Mouse (Mus musculus) bone marrow macrophage, adult 2 months (primary cell): ENCODE results near the gene Ticrr.

Experiments
- CTCF ChIP-seq: IDR thresholded peaks from 2 replicates; pipeline ENCODE4 v1.5.1; 2012; ENCODE audit warnings: low read depth, mild to moderate bottlenecking, low read length, moderate library complexity
- POLR2A ChIP-seq: IDR thresholded peaks from 2 replicates; pipeline ENCODE4 v1.6.1; 2012; ENCODE audit warnings: mild to moderate bottlenecking, low read depth, low read length, borderline replicate concordance

- TF ChIP-seq CTCF (no peak), POLR2A (no peak)
These were observed at the start of gene Ticrr for GRCm38 (mm10) chr7:79659578-79660290.
